Mouse (Mus musculus) ES-E14 (cell line): ENCODE results near the gene Srm.

ENCODE experiments used
- CHD2 ChIP-seq: IDR thresholded peaks from 2 replicates; pipeline ENCODE4 v1.6.1; 2014; ENCODE audit warnings: mild to moderate bottlenecking, low read depth, low read length, inconsistent platforms
- MAFK ChIP-seq: IDR thresholded peaks from 2 replicates; pipeline ENCODE4 v1.6.1; 2014; ENCODE audit warnings: mild to moderate bottlenecking, low read depth, low read length, inconsistent platforms; ENCODE audit not compliant: insufficient read depth
- ZC3H11A ChIP-seq: IDR thresholded peaks from 2 replicates; pipeline ENCODE4 v1.6.1; 2012; ENCODE audit warnings: low read depth, mild to moderate bottlenecking, inconsistent platforms, low read length, borderline replicate concordance
- ZNF384 ChIP-seq: IDR thresholded peaks from 2 replicates; pipeline ENCODE4 v1.6.1; 2012; ENCODE audit warnings: low read depth, low read length, inconsistent platforms

DNA sequence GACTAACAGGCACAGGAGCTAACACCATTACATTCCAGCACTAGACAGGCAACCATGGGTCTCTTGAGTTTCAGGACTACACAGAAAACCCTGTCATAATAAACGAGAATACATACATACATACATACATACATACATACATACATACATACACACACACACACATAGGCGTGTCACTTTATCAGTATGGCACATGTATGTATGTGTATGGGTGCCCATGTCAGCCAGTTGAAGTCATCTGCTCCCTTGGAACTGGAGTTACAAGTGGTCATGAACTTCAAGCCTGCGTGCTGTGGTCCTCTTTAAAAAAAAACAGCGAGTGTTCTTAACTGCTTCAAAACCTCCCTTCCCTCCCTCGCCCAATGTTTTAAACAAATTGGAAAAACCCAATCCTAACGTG is 33.5 kb upstream of the Srm start:
- no peak for TF ChIP-seq CHD2
- TF ChIP-seq ZNF384 = no peak
- TF ChIP-seq ZC3H11A = no peak
- TF ChIP-seq MAFK = no peak
